Mouse (Mus musculus) heart, embryonic 10.5 days (tissue): Measurements from ENCODE around the gene Fgfr2. TPM values are rescaled to one million over a fixed set of nuclear protein-coding genes. Genes with fewer than 3 reads are reported as not detected.
"Not testable (repeated sequence)": the region's sequence is repeated elsewhere in the genome, so short reads cannot be mapped to it uniquely, and the experiment has no call there.

Experiments used
- DNase-seq: peaks from one replicate; pipeline ENCODE4 v3.0.0-alpha.2; 2017; ENCODE audit warnings: low spot score
- H3K27ac ChIP-seq: fragments of 300-500 bp; sonication (generic); 2 replicates; pipeline ENCODE4 v1.5.1; 2016; ENCODE audit warnings: mild to moderate bottlenecking
- H3K27me3 ChIP-seq: fragments of 300-500 bp; sonication (generic); 2 replicates; pipeline ENCODE4 v1.6.1; 2016; ENCODE audit warnings: mild to moderate bottlenecking; ENCODE audit not compliant: poor library complexity, insufficient read depth, severe bottlenecking
- H3K36me3 ChIP-seq: fragments of 300-500 bp; sonication (generic); 2 replicates; pipeline ENCODE4 v1.6.1; 2016; ENCODE audit warnings: mild to moderate bottlenecking, moderate library complexity
- H3K4me1 ChIP-seq: fragments of 300-500 bp; sonication (generic); 2 replicates; pipeline ENCODE4 v1.6.1; 2016; ENCODE audit warnings: mild to moderate bottlenecking
- H3K4me3 ChIP-seq: fragments of 300-500 bp; sonication (generic); 2 replicates; pipeline ENCODE4 v1.5.1; 2016; ENCODE audit warnings: mild to moderate bottlenecking, moderate library complexity
- H3K9me3 ChIP-seq: fragments of 300-500 bp; sonication (generic); 2 replicates; pipeline ENCODE4 v1.6.1; 2016; ENCODE audit warnings: mild to moderate bottlenecking, moderate library complexity
- WGBS: fragments of 180-500 bp; shearing (Covaris S2); methylation state at CpG from one replicate; pipeline ENCODE4 v1.1.7; 2016; 5-methylcytosine and 5-hydroxymethylcytosine counted together
- polyA plus RNA-seq: library from polyadenylated mRNA; unstranded; fragments of >200 nt; fragmentation: Nextera tagmentation; extraction: Ambion mirVana; gene quantifications from 2 replicates; pipeline ENCODE4 v1.2.1, GENCODE M21; 2016

Gene Fgfr2
- polyA plus RNA-seq, 1 experiment from 2014 or later = 46.6 TPM

DNA sequence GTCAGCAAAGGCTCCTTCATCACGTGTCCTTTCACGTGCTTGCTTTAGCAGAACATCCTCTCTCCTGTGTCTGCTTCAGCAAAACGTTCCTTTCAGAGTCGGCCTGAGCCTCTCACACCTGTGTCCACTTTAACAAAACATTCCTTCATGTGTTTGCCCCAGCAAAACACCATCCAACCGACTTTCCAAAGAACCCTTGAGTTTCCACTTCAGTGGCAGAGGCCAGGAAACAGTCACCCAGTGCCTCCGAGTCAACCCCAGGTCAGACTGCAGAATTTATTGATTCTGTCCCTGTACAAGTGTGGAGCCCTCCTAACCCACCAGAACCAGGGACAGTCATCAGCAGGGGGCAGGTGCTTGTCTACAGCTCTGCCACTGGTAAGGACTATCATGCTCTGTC lies 460.3 kb downstream of the Fgfr2 start:
- peaks cover 73% of the 10 kb centered on the region for H3K4me1 ChIP-seq
- DNase-seq, H3K36me3 ChIP-seq, H3K27me3 ChIP-seq, H3K4me3 ChIP-seq, H3K27ac ChIP-seq, H3K9me3 ChIP-seq: not testable (repeated sequence)
- WGBS = 68% methylated on average over 6 of the region's 6 CpGs

GRCm38 (mm10) chr7:132659633-132660032 lies 463.5 kb downstream of the Fgfr2 start:
- Histone ChIP-seq H3K36me3 (no peaks in the 10 kb centered on the region), H3K4me1 (peaks cover 77% of the 10 kb centered on the region), H3K27ac (peak overlapping the region; percentile 78), H3K9me3 (no peaks in the 10 kb centered on the region), H3K4me3 (no peak overlapping the region), H3K27me3 (no peaks in the 10 kb centered on the region)
- no peak for DNase-seq
- 45% methylated on average over 7 of the region's 7 CpGs for WGBS

GRCm38 (mm10) chr7:132658688-132659087 lies 464.5 kb downstream of the Fgfr2 start:
- 89% methylated on average over 5 of the region's 5 CpGs for WGBS
- peak overlapping the region; percentile 82 for H3K27ac ChIP-seq
- H3K9me3 ChIP-seq = no peaks in the 10 kb centered on the region
- no peaks in the 10 kb centered on the region for H3K27me3 ChIP-seq
- DNase-seq = no peak
- no peaks in the 10 kb centered on the region for H3K36me3 ChIP-seq
- H3K4me3 ChIP-seq = no peak overlapping the region
- peaks cover 85% of the 10 kb centered on the region for H3K4me1 ChIP-seq

DNA sequence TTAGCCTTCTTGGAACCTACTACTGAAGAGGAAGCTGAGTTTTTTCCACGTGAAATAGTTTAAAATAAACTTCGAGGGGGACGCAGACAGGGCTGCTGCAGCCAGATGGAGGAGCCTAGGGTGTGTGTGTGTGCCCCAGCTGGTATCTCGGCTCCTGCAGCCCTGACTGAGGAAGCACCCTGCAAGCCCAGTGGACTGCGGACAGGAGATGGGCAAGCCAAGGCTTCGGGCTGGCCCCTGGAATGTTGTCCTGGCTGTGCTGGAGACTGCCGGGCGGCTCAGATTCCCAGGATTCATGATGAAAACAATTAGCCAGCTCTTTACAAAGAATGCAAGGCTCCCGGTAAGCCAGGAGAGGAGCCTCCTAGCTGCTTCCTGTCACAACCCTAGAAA lies 465.1 kb downstream of the Fgfr2 start:
- H3K36me3 ChIP-seq = no peaks in the 10 kb centered on the region
- H3K4me1 ChIP-seq = peaks cover 81% of the 10 kb centered on the region
- WGBS = 7% methylated on average over 9 of the region's 9 CpGs
- H3K27ac ChIP-seq = peak overlapping the region; percentile 82
- no peaks in the 10 kb centered on the region for H3K9me3 ChIP-seq
- no peak for DNase-seq
- no peak overlapping the region for H3K4me3 ChIP-seq
- no peaks in the 10 kb centered on the region for H3K27me3 ChIP-seq

GRCm38 (mm10) chr7:132657371-132658057 lies 465.6 kb downstream of the Fgfr2 start:
- Histone ChIP-seq H3K9me3 (no peaks in the 10 kb centered on the region), H3K36me3 (no peaks in the 10 kb centered on the region), H3K27me3 (no peaks in the 10 kb centered on the region), H3K27ac (peak overlapping the region; percentile 82), H3K4me1 (peaks cover 78% of the 10 kb centered on the region), H3K4me3 (no peak overlapping the region)
- 49% methylated on average over 14 of the region's 14 CpGs for WGBS
- DNase-seq = no peak

DNA sequence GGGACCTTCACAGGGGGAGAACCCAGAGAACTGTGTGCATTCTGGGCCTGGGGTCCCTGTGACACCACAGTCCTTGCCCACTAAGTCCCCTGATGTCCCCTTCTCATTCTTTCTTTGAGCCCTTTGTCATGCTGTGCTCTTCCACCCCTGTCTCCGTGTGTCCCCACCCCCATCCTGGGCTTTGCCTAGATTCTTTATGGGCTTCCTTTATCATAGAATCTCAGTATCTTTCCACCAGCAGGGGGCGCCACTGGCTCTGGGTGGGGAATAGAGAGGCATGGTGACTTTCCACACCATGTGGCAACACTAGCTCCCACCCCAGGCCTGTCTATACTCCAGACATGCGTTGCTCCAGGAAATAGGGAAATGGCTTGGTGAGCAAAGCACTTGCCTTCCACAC lies 466.6 kb downstream of the Fgfr2 start:
- no peaks in the 10 kb centered on the region for H3K36me3 ChIP-seq
- 15% methylated on average over 3 of the region's 3 CpGs for WGBS
- peaks cover 68% of the 10 kb centered on the region for H3K4me1 ChIP-seq
- H3K4me3 ChIP-seq = peak overlapping the region; percentile 8; the same call in 1 of the 2 replicates
- no peaks in the 10 kb centered on the region for H3K9me3 ChIP-seq
- no peaks in the 10 kb centered on the region for H3K27me3 ChIP-seq
- peak; percentile 82 for DNase-seq
- peak overlapping the region; percentile 82 for H3K27ac ChIP-seq

GRCm38 (mm10) chr7:132656075-132656474 lies 467.1 kb downstream of the Fgfr2 start:
- H3K36me3 ChIP-seq = no peaks in the 10 kb centered on the region
- no peaks in the 10 kb centered on the region for H3K9me3 ChIP-seq
- peaks cover 67% of the 10 kb centered on the region for H3K4me1 ChIP-seq
- H3K4me3 ChIP-seq = peak overlapping the region; percentile 8; the same call in 1 of the 2 replicates
- H3K27me3 ChIP-seq = no peaks in the 10 kb centered on the region
- H3K27ac ChIP-seq = peak overlapping the region; percentile 82
- DNase-seq = peak; percentile 93
- WGBS = 20% methylated on average over 9 of the region's 9 CpGs

- no peaks in the 10 kb centered on the region for H3K9me3 ChIP-seq
- peaks cover 50% of the 10 kb centered on the region for H3K4me1 ChIP-seq
- 49% methylated on average over 3 of the region's 3 CpGs for WGBS
- H3K27ac ChIP-seq = peak overlapping the region; percentile 77; the same call in 1 of the 2 replicates
- H3K4me3 ChIP-seq = no peak overlapping the region
- H3K36me3 ChIP-seq = no peaks in the 10 kb centered on the region
- DNase-seq = no peak
- no peaks in the 10 kb centered on the region for H3K27me3 ChIP-seq
Measured at GRCm38 (mm10) chr7:132654412-132654811, 468.7 kb downstream of the Fgfr2 start.

- no peaks in the 10 kb centered on the region for H3K36me3 ChIP-seq
- peaks cover 3% of the 10 kb centered on the region; the same call in 1 of the 2 replicates for H3K4me1 ChIP-seq
- H3K27ac ChIP-seq = no peak overlapping the region
- DNase-seq = no peak
- H3K9me3 ChIP-seq = no peaks in the 10 kb centered on the region
- H3K27me3 ChIP-seq = peaks cover 4% of the 10 kb centered on the region; the same call in 1 of the 2 replicates
- H3K4me3 ChIP-seq = no peak overlapping the region
- 78% methylated on average over 1 of the region's 1 CpGs for WGBS
Measured at GRCm38 (mm10) chr7:132646514-132646913, 476.6 kb downstream of the Fgfr2 start.

GRCm38 (mm10) chr7:132644605-132645279 lies 478.4 kb downstream of the Fgfr2 start:
- Histone ChIP-seq H3K4me1 (0 out of 2 replicates have a peak, but pooled peaks cover 4% of the 10 kb centered on the region), H3K27me3 (peaks cover 10% of the 10 kb centered on the region), H3K4me3 (no peak overlapping the region), H3K9me3 (no peaks in the 10 kb centered on the region), H3K27ac (no peak overlapping the region), H3K36me3 (no peaks in the 10 kb centered on the region)
- DNase-seq = no peak
- WGBS = 83% methylated on average over 11 of the region's 11 CpGs

DNA sequence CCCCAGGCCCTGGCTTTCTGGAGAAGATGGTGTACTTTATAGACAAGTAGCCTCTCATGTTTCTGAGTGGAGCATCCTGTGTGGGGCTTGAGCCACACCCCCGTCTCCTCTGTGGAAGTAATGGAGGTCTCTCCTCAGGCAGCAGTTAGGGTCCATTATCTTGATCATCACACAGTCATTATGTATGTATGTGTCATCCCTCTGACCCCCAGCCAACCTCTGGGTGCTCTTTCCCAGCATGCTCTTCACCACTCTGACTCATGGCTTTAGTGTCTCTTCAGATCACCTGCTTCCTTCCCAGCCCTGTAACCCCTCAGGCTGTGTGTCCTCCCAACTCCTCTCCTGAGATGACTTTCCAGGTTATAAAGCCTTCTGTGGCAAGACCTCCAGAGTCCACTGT lies 481.5 kb downstream of the Fgfr2 start:
- Histone ChIP-seq H3K27ac (no peak overlapping the region), H3K4me3 (no peak overlapping the region), H3K36me3 (no peaks in the 10 kb centered on the region), H3K9me3 (no peaks in the 10 kb centered on the region), H3K4me1 (0 out of 2 replicates have a peak, but pooled peaks cover 4% of the 10 kb centered on the region), H3K27me3 (peaks cover 17% of the 10 kb centered on the region)
- WGBS = 70% methylated on average over 1 of the region's 1 CpGs
- no peak for DNase-seq

GRCm38 (mm10) chr7:132640946-132641345 lies 482.2 kb downstream of the Fgfr2 start:
- DNase-seq = no peak
- H3K4me3 ChIP-seq = no peak overlapping the region
- H3K36me3 ChIP-seq = no peaks in the 10 kb centered on the region
- H3K27ac ChIP-seq = no peak overlapping the region
- no peaks in the 10 kb centered on the region for H3K9me3 ChIP-seq
- H3K4me1 ChIP-seq = 0 out of 2 replicates have a peak, but pooled peaks cover 4% of the 10 kb centered on the region
- WGBS = 64% methylated on average over 9 of the region's 9 CpGs
- H3K27me3 ChIP-seq = peaks cover 17% of the 10 kb centered on the region

- WGBS = 61% methylated on average over 12 of the region's 12 CpGs
- Histone ChIP-seq H3K9me3 (no peaks in the 10 kb centered on the region), H3K36me3 (no peaks in the 10 kb centered on the region), H3K4me1 (0 out of 2 replicates have a peak, but pooled peaks cover 4% of the 10 kb centered on the region), H3K27ac (no peak overlapping the region), H3K4me3 (no peak overlapping the region), H3K27me3 (peaks cover 21% of the 10 kb centered on the region)
- no peak for DNase-seq
Measured at GRCm38 (mm10) chr7:132638446-132639087, 484.6 kb downstream of the Fgfr2 start.
